Mouse (Mus musculus): Measurements from ENCODE around the gene Rgl1. TPM values are rescaled to one million over a fixed set of nuclear protein-coding genes. Genes with fewer than 3 reads are reported as not detected.

Rgl1 gene
- total RNA-seq, 2 experiments from 2014 or later: 113 to 132 TPM

- DNase-seq (ENCODE audit: extremely low spot score in 1 of 2, low spot score in 2 of 2): no peak
- H3K27ac ChIP-seq: no peak overlapping the region
- H3K4me3 ChIP-seq: no peak overlapping the region
- intact Hi-C loops (cut with DNase I): no loop called here
- TF ChIP-seq CTCF (IDR thresholded peaks at IDR 0.05): no peak
Observed at GRCm38 (mm10) chr1:152571340-152571739, 194.8 kb downstream of the Rgl1 start.

DNA sequence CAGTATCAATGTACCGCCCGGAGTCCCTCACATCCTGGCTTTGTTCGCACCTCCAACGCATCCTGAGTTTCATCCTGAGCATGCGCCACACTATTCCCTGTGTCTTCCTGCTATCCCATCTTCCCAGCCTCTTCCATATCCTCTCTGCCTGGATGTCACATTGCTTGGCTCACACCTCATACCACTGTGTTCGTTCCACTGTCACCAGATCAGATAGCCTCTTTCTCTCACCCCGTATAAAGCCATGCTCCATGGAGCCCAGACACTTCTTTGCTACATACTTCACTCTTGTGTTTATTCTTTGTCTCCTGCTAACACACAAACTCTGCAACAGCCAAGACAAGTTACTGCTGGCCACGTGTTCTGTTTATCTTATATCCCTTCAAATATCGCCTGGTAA, 195.5 kb downstream of the Rgl1 start:
- no peak for DNase-seq (ENCODE audit: extremely low spot score in 1 of 2, low spot score in 2 of 2)
- no peak overlapping the region for H3K27ac ChIP-seq
- intact Hi-C loops (cut with DNase I): no loop called here
- TF ChIP-seq CTCF (IDR thresholded peaks at IDR 0.05): no peak
- no peak overlapping the region for H3K4me3 ChIP-seq

- no peak for DNase-seq (ENCODE audit: extremely low spot score in 1 of 2, low spot score in 2 of 2)
- Histone ChIP-seq H3K4me3 (no peak overlapping the region), H3K27ac (no peak overlapping the region)
- TF ChIP-seq CTCF (IDR thresholded peaks at IDR 0.05): no peak
- intact Hi-C loops (cut with DNase I): no loop called here
Observed at GRCm38 (mm10) chr1:152563282-152563681, 202.9 kb downstream of the Rgl1 start.

DNA sequence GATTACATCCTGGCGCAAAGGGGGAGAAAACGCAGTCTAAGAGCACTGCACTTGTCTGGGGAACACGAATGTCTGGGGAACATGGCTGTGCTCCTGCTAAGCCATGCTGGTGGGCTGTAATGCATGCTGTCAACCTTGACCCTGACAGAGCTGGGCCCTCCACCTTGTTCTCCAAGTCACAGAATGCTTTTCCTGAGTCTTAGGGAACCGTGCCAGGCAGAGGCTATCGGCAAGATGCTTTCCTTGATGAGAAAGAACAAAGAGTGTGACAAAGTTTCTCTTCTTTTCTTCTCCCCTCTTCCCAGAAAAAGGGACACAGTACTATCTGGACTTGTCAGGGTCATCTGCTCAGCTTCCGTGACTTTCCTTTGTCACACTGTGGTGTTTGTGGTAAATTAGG, 203.3 kb downstream of the Rgl1 start:
- DNase-seq (ENCODE audit: extremely low spot score in 1 of 2, low spot score in 2 of 2): no peak
- intact Hi-C loops (cut with DNase I): no loop called here
- no peak for TF ChIP-seq CTCF (IDR thresholded peaks at IDR 0.05)
- H3K4me3 ChIP-seq: no peak overlapping the region
- no peak overlapping the region for H3K27ac ChIP-seq

DNA sequence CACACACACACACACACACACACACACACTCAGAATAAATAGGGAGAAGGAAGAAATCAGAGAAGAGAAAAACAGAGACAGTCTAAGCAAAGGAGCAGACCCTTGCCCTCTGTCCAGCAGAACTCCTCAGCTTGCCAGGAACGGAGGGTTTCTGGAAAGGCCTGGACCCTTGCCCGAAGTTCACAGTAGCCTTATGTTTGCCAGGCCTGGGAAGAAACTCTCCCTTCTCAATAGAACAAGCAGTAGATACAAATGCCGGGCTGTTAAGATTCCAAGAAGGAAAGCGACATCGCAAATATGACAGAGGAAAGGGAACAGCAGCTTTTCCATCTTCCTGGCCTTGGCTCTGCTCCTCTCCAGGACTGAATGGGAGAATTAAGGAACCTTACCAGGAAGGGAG, 205.7 kb downstream of the Rgl1 start:
- intact Hi-C loops (cut with DNase I): no loop called here
- peak overlapping the region; percentile 13; the same call in 1 of the 2 replicates for H3K27ac ChIP-seq
- TF ChIP-seq CTCF (IDR thresholded peaks at IDR 0.05): no peak
- peak in 1 of 2 experiments; percentile 31 for DNase-seq (ENCODE audit: extremely low spot score in 1 of 2, low spot score in 2 of 2)
- no peak overlapping the region for H3K4me3 ChIP-seq

GRCm38 (mm10) chr1:152556576-152557281, 209.4 kb downstream of the Rgl1 start:
- Histone ChIP-seq H3K27ac (peak overlapping the region; percentile 41), H3K4me3 (no peak overlapping the region)
- no peak for DNase-seq (ENCODE audit: extremely low spot score in 1 of 2, low spot score in 2 of 2)
- intact Hi-C loops (cut with DNase I): loop anchor here (5.0 kb wide), 1 partner anchor 66 kb away; no protein-coding TSS in a partner anchor
- no peak for TF ChIP-seq CTCF (IDR thresholded peaks at IDR 0.05)

- peak; percentile 37 to 47 for DNase-seq (ENCODE audit: extremely low spot score in 1 of 2, low spot score in 2 of 2)
- intact Hi-C loops (cut with DNase I): loop anchor here (5.0 kb wide), 1 partner anchor 66 kb away; no protein-coding TSS in a partner anchor
- no peak for TF ChIP-seq CTCF (IDR thresholded peaks at IDR 0.05)
- H3K27ac ChIP-seq: peak overlapping the region; percentile 41
- H3K4me3 ChIP-seq: no peak overlapping the region
Observed at GRCm38 (mm10) chr1:152555944-152556573, 210.1 kb downstream of the Rgl1 start.

DNA sequence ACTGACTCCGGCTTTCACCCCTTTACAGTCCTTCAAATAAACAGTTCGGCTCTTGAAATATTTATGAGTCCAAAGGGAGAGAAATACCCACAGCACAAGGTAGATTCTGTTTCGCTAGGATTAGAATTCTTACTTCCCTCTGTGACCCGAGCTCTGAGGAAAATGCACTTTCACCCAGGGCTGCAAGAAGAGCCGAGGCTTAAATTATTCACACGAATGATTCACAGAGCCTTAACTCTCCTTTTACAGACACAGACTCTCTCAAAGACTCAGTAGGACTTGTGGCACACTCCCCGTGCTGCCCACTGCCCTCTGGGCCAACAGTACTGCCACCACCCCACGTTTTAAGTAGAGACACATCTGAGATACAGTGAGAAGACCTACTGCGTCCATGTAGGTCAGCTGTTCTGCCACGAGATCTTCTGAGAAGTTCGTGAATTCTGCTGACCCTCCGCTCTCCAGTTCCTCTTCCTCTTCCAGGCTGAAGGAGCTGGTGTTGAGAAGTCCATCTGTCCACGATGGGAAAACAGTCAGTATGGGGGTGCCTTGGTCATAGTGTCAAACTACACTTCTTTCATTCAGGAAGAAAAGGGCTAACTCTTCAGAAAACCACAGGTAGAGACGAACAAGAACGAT, 212.1 kb downstream of the Rgl1 start:
- no peak for TF ChIP-seq CTCF (IDR thresholded peaks at IDR 0.05)
- Histone ChIP-seq H3K27ac (0 out of 2 replicates have a peak overlapping the region, but pooled peaks have one; percentile 6), H3K4me3 (no peak overlapping the region)
- DNase-seq (ENCODE audit: extremely low spot score in 1 of 2, low spot score in 2 of 2): no peak
- intact Hi-C loops (cut with DNase I): no loop called here

DNA sequence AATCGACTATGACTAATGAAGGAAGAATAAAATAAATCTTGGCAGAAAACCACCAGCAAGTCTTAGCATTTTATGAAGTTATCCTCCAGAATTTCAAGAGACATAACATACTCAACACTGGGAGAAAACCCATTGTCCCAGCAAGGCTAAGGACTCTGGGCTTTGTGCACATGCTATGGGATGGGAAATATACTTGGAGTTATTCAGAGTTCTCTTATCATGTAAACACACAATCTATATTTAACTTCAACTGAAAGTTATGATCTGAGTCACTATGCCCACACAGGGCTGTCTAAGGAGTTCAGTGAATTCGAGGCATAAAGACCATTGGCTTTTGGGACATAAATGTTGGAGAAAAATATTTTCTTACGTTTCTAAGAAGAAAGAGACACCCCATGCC, 215.2 kb downstream of the Rgl1 start:
- H3K27ac ChIP-seq: no peak overlapping the region
- no peak for TF ChIP-seq CTCF (IDR thresholded peaks at IDR 0.05)
- intact Hi-C loops (cut with DNase I): no loop called here
- DNase-seq (ENCODE audit: extremely low spot score in 1 of 2, low spot score in 2 of 2): no peak
- no peak overlapping the region for H3K4me3 ChIP-seq

- intact Hi-C loops (cut with DNase I): no loop called here
- no peak for TF ChIP-seq CTCF (IDR thresholded peaks at IDR 0.05)
- Histone ChIP-seq H3K4me3 (no peak overlapping the region), H3K27ac (no peak overlapping the region)
- no peak for DNase-seq (ENCODE audit: extremely low spot score in 1 of 2, low spot score in 2 of 2)
Observed at GRCm38 (mm10) chr1:152550544-152550943, 215.6 kb downstream of the Rgl1 start.

DNA sequence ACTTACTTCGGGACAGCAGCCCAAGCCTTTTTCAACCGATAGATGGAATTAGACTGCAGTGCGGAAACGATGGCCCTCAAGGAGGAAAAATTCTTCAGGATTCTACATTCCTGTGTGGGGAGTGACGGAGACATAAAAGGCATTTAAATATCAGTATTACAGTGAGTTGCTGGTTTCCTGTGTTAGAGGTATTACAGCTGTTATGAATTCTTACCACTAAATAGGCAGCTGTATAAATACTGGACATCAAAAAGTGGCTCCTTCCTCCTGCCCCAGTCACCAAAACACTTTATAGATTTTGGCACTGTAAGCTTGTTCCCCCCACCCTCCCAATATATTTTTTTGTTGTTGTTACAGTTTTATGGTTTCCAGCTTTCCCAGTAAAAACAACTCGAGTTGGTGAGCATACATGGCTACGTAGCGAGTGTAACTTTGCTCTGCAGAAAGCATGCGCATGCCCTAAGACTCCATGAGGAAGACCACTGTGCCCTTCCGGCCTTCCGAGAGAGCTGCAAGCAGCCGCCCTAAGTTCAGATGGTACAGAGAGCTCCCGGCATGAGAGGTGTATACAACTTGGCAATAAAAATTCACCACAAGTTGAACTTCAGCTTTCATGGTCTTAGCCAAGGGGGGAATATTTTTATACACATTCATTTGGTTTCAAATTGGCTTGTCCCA, 217.0 kb downstream of the Rgl1 start:
- intact Hi-C loops (cut with DNase I): no loop called here
- no peak for DNase-seq (ENCODE audit: extremely low spot score in 1 of 2, low spot score in 2 of 2)
- Histone ChIP-seq H3K27ac (no peak overlapping the region), H3K4me3 (no peak overlapping the region)
- TF ChIP-seq CTCF (IDR thresholded peaks at IDR 0.05): no peak
